Mouse (Mus musculus) G1E (cell line): Measurements from ENCODE around the gene Sgsm2.

Experiments
- CTCF ChIP-seq: IDR thresholded peaks from 2 replicates; pipeline ENCODE4 v1.5.1; 2012; ENCODE audit warnings: low read depth, low read length, inconsistent platforms, mixed read lengths
- GATA1 ChIP-seq: IDR thresholded peaks from 2 replicates; pipeline ENCODE4 v1.6.1; 2012; ENCODE audit warnings: borderline replicate concordance, low read length, inconsistent platforms, mixed read lengths

- TF ChIP-seq GATA1 (no peak), CTCF (no peak)
Measured at GRCm38 (mm10) chr11:74883098-74883497, 13.8 kb downstream of the Sgsm2 start.
